Mouse (Mus musculus): ENCODE data around the gene Mat2b. TPM values are rescaled to one million over a fixed set of nuclear protein-coding genes. Genes with fewer than 3 reads are reported as not detected.
A peak's percentile ranks its signal among the peaks of the same experiment; 100 is the strongest.
"Not testable (repeated sequence)": the region's sequence is repeated elsewhere in the genome, so short reads cannot be mapped to it uniquely, and the experiment has no call there.

Gene Mat2b
- total and polyA plus RNA-seq, 3 experiments = 97.6 to 188 (median 105) TPM

- TF ChIP-seq E2F4 (IDR thresholded peaks at IDR 0.05; ENCODE audit: borderline replicate concordance, low read depth, low read length) = no peak
- TF ChIP-seq TAL1 (IDR thresholded peaks at IDR 0.05; ENCODE audit: low read length) = no peak
- peak; percentile 32 to 53 (median 35); a peak in 5 of 6 replicates for TF ChIP-seq CTCF (IDR thresholded peaks at IDR 0.05 in 2 of 3, conservative IDR thresholded peaks at IDR 0.05 in 1 of 3; ENCODE audit: control insufficient read depth in 1 of 3, insufficient read depth in 1 of 3, low read depth in 2 of 3, low read length in 3 of 3, poor library complexity in 1 of 3, severe bottlenecking in 1 of 3)
- 0 out of 2 replicates have a peak, but pooled peaks have one; percentile 35 for TF ChIP-seq MYC (IDR thresholded peaks at IDR 0.05; ENCODE audit: low read depth, low read length)
- 0 out of 2 replicates have a peak, but pooled peaks have one; percentile 11 for TF ChIP-seq SMC3 (IDR thresholded peaks at IDR 0.05; ENCODE audit: low read depth, low read length)
- H3K4me3 ChIP-seq (ENCODE audit: control insufficient read depth in 1 of 2, insufficient read depth in 1 of 2, low read depth in 2 of 2, low read length in 2 of 2) = no peak overlapping the region
Measured at GRCm38 (mm10) chr11:40715524-40715923, 20.5 kb upstream of the Mat2b start.

DNA sequence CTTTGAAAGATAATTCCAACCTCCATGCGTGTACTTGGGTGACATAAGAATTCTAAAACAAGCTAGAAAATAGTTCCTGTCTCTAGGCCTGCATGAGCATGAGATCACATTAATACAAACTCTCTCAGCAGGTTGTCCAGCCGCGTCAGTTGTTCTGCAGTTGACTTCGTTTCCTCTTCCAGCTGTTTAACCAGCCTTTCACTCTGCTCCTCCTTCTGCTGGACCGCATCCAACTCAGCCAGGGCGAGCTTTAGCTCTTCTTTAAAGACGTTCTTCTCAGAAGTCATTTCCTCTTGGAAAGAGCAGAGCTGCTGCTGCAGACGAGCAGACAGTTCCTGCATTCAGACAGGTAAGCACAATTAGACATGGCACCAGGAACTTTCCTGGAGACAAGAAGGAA lies 18.9 kb upstream of the Mat2b start:
- H3K4me1 ChIP-seq (ENCODE audit: control insufficient read depth in 1 of 2, insufficient read depth in 2 of 2, low read length in 2 of 2) = no peaks in the 10 kb centered on the region
- H3K36me3 ChIP-seq (ENCODE audit: control insufficient read depth in 1 of 2, insufficient read depth in 2 of 2, low read length in 2 of 2) = peaks cover 5 to 71% of the 10 kb centered on the region in 2 experiments
- H3K27me3 ChIP-seq (ENCODE audit: control insufficient read depth in 1 of 2, insufficient read depth in 2 of 2, low read length in 2 of 2) = no peaks in the 10 kb centered on the region
- peak; percentile 50; the same call in 1 of the 2 replicates for TF ChIP-seq ETS1 (IDR thresholded peaks at IDR 0.05; ENCODE audit: low read depth, low read length)
- no peak for TF ChIP-seq POLR2A (IDR thresholded peaks at IDR 0.05; ENCODE audit: control insufficient read depth in 1 of 2, insufficient read depth in 1 of 2, low read depth in 1 of 2, low read length in 2 of 2, poor library complexity in 1 of 2)
- no peak for TF ChIP-seq MAX (IDR thresholded peaks at IDR 0.05; ENCODE audit: low read length)
- peak; percentile 61 for DNase-seq (ENCODE audit: low read depth, low spot score)
- no peak overlapping the region for H3K9ac ChIP-seq (ENCODE audit: control insufficient read depth, low read depth, low read length, poor library complexity, severe bottlenecking)
- H3K27ac ChIP-seq (ENCODE audit: control insufficient read depth, low read depth, low read length) = no peak overlapping the region
- H3K4me3 ChIP-seq (ENCODE audit: control insufficient read depth in 1 of 2, insufficient read depth in 1 of 2, low read depth in 2 of 2, low read length in 2 of 2) = no peak overlapping the region
- H3K9me3 ChIP-seq (replicated peaks; ENCODE audit: insufficient read depth, low read length) = no peaks in the 10 kb centered on the region
- H3K79me2 ChIP-seq (ENCODE audit: control insufficient read depth, insufficient read depth, low read length, poor library complexity) = no peaks in the 10 kb centered on the region

More at GRCm38 (mm10) chr11:40715524-40715923, 20.5 kb upstream of the Mat2b start:
- peaks cover 8 to 70% of the 10 kb centered on the region in 2 experiments for H3K36me3 ChIP-seq (ENCODE audit: control insufficient read depth in 1 of 2, insufficient read depth in 2 of 2, low read length in 2 of 2)
- no peaks in the 10 kb centered on the region for H3K4me1 ChIP-seq (ENCODE audit: control insufficient read depth in 1 of 2, insufficient read depth in 2 of 2, low read length in 2 of 2)
- no peaks in the 10 kb centered on the region for H3K27me3 ChIP-seq (ENCODE audit: control insufficient read depth in 1 of 2, insufficient read depth in 2 of 2, low read length in 2 of 2)
- H3K79me2 ChIP-seq (ENCODE audit: control insufficient read depth, insufficient read depth, low read length, poor library complexity) = peaks cover 1% of the 10 kb centered on the region; the same call in 1 of the 2 replicates
- DNase-seq (ENCODE audit: low read depth, low spot score) = peak; percentile 59
- no peak overlapping the region for H3K9ac ChIP-seq (ENCODE audit: control insufficient read depth, low read depth, low read length, poor library complexity, severe bottlenecking)
- H3K27ac ChIP-seq (ENCODE audit: control insufficient read depth, low read depth, low read length) = no peak overlapping the region
- no peaks in the 10 kb centered on the region for H3K9me3 ChIP-seq (replicated peaks; ENCODE audit: insufficient read depth, low read length)

GRCm38 (mm10) chr11:40709899-40710298 lies 14.9 kb upstream of the Mat2b start:
- H3K27ac ChIP-seq (ENCODE audit: control insufficient read depth, low read depth, low read length); H3K9ac ChIP-seq (ENCODE audit: control insufficient read depth, low read depth, low read length, poor library complexity, severe bottlenecking); H3K9me3 ChIP-seq (replicated peaks; ENCODE audit: insufficient read depth, low read length); H3K79me2 ChIP-seq (ENCODE audit: control insufficient read depth, insufficient read depth, low read length, poor library complexity); DNase-seq (ENCODE audit: low read depth, low spot score); H3K4me1 ChIP-seq (ENCODE audit: control insufficient read depth in 1 of 2, insufficient read depth in 2 of 2, low read length in 2 of 2); H3K4me3 ChIP-seq (ENCODE audit: control insufficient read depth in 1 of 2, insufficient read depth in 1 of 2, low read depth in 2 of 2, low read length in 2 of 2); H3K27me3 ChIP-seq (ENCODE audit: control insufficient read depth in 1 of 2, insufficient read depth in 2 of 2, low read length in 2 of 2): not testable (repeated sequence)
- peaks cover 5 to 82% of the 10 kb centered on the region in 2 experiments for H3K36me3 ChIP-seq (ENCODE audit: control insufficient read depth in 1 of 2, insufficient read depth in 2 of 2, low read length in 2 of 2)

Measured in MEL (cell line).